Mouse (Mus musculus) embryo, embryonic 11 days (tissue): ENCODE data around the gene Mgat2.

Source experiments
- DNase-seq: peaks from one replicate; pipeline ENCODE4 v3.0.0-alpha.2; 2015

The Mgat2 gene

DNA sequence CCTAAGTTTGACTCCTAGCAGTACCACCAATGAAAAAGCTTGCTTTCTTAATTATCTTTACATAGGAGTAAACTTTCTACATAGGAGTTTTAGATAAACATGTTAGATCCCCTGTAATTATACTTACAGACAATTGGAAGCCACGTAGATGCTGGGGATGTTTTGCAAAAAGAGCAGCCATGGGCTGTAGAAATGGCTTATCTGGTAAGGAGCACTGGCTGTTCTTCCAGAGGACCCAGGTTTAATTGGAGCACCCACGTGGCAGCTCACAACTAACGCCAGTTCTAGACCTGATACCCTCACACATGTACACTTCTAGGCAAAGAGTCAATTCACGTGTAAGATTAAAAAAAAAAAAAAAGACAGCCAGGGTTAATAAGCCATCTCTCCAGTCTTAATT is 2.2 kb upstream of the Mgat2 start:
- no peak for DNase-seq

DNA sequence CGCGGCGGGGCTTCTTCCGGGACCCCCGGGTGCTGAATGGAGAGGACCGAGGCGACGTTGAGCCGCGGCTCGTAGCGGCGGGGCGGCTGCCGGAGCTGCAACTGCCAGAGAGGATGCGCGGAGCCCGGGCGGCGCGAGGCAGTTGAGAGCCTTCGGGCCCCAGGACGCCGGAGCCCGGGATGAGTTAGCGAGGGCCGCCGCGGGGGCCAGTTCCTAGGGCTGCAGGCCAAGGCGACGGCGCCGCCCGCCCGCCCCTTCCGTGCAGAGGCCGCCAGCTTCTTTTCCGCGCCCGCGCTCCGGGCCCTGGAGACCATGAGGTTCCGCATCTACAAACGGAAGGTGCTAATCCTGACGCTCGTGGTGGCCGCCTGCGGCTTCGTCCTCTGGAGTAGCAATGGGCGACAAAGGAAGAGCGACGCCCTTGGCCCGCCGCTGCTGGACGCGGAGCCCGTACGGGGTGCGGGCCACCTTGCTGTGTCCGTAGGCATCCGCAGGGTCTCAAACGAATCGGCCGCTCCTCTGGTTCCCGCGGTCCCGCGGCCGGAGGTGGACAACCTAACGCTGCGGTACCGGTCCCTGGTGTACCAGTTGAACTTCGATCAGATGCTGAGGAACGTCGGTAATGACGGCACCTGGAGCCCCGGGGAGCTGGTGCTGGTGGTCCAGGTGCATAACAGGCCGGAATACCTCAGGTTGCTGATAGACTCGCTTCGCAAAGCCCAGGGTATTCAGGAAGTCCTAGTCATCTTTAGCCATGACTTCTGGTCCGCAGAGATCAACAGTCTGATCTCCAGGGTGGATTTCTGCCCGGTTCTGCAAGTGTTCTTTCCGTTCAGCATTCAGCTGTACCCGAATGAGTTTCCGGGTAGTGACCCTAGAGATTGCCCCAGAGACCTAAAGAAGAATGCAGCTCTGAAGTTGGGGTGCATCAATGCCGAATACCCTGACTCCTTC is 662 bp downstream of the Mgat2 start:
- DNase-seq: peak; percentile 68

DNA sequence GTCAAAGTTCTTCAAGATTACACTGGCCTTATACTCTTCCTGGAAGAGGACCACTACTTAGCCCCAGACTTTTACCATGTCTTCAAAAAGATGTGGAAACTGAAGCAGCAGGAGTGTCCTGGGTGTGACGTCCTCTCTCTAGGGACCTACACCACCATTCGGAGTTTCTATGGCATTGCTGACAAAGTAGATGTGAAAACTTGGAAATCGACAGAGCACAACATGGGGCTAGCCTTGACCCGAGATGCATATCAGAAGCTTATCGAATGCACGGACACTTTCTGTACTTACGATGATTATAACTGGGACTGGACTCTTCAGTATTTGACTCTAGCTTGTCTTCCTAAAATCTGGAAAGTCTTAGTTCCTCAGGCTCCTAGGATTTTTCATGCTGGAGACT is 1.4 kb downstream of the Mgat2 start:
- DNase-seq: no peak

DNA sequence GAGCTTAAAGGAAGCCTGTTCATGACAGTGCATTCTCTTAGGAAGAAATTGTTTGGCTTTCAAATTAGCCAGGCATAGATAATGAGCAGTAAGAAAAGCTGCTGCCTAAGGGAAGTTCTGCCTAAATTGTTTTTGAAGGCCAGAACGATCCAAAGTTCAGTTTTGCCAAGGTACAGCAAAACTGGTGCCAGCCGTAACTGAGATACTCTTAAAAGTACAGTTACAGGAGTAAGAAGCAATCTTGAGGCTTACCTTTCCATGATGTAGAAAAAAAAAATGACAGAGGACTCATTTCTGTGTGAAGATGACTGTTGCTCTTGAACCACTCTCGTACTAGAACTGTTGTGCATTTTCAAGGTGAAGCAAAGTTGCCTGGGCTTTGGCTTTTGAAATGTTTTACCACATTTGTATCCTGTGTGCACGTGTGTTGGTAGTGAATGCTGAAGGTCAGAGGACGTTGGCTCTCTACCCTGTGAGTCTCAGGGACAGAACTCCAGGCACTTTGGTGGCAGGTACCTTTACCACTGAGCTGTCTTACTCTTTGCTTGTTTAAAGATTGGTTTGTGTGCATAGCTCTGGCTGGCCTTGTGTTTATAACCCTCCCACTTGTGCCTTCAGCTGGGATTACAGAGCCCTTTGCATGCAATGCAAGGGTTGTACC is 3.0 kb downstream of the Mgat2 start:
- DNase-seq: no peak

DNA sequence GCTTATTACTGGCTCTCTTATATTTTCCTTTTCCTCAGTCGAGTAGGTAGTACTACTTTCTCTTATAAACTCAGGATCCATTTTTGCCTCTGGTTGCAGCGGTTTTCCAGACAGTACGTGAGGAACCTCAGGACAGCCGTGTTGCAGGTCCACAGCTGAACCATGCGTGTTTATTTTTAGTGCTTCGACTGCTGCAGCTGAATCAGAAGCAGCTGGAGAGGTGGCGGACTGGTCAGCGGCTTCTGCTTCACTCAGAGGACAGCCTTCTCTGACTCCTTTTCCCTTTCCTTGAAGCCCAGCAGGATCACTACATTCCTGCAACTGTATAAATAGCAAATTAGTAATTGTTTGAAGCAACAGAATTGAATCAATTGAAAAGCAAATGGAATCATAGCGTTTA is 6.1 kb downstream of the Mgat2 start:
- no peak for DNase-seq

DNA sequence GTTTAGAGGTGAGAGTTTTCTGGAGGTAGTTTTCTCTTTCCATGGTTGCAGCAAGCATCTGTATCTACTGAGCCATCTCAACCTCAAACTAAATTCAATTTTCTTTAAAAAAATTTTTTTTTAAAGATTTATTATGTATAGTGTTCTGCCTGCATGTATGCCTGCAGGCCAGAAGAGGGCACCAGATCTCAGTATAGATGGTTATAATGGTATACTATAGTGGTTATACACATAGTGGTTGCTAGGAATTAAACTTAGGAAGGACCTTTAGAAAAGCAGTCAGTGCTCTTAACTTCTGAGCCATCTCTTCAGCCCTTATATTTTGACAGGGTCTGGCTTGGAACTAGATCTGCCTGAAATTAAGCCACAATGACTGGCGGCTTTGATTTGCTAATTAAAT is 6.6 kb downstream of the Mgat2 start:
- no peak for DNase-seq

DNA sequence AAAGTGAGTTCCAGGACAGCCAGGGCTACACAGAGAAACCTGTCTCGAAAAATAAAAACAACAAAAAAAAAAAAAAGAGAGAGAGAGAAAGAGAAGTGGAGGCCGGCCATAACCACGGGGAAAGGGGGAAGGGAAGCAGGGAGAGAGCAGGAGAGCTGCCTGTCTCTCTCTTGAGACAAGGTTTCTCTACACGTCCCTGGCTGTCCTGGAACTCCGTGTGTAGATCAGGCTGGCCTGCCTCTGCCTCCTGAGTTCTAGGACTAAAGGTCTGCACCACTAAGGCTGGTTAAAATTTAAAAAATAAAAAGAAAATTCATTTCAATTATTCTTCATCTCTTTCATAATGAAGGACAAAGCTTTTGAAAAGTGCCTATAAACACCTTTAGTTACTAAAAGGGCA is 7.4 kb downstream of the Mgat2 start:
- DNase-seq: no peak

DNA sequence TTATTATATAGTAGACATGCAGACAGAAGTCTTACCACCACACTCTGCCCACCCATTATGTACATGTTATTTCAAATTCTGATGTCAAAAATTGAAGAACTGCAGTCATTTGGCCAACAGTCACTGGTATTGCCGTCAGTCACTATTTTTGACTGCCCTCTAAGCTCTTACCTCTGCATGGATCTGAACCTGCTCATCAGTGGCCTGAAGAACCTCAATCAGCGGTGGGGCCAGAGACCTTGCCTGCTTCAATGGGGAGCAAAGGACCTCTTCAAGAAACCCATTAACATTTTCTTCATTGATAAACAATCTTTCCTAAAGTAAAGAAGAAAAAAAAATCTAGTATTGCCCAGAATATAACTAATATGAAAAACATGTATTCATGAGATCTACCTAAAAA is 8.7 kb downstream of the Mgat2 start:
- DNase-seq: no peak

DNA sequence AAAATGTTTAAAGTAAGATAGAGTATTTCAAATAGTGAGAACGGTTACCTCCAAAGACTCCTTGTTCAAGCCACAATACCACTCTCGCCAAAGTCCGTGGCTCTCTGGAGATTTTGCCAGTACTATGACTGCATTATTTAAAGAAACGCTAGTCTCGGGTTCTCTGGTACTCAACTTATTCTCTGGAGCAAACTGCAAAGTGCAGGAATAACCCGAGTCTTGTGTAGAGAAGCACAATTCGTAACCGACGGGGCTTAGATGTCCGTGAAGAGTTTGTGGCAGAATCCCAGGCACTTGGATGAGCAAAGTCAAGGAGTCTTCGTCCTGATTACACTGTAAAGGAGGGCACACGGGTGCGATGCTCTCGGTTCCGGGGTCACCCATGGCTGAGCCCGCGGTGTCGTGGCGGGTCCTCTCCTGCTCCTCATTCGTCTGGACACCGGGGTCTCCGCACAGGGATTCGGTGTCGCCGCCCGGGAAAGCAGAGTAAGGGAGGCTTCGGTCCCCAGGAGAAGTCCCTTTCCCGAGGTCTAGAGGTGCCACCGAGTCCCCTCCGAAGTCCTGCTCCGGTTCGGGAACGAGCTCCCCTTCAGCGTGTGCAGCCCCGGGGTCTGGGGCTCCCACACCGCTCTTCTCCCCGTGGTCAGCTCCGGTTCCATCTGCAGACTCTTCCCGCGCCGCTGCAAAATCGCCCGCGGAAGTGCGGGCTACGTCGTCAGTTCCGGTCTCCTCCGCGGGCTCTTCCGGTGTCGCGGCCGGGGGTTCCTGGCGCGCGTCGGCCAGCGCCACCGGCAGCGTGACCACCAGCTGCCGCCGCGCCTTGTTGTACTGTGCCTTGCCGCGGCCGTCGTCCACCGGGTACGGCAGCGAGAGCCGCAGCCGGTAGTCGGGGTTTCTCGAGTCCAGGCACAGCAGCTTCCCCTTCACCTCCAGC is 12.8 kb downstream of the Mgat2 start, which contains the start of gene Gm49383:
TSS of gene Gm49383 (minus strand) at position 661 of the 934 bp plus-strand sequence.
- peak; percentile 93 for DNase-seq

DNA sequence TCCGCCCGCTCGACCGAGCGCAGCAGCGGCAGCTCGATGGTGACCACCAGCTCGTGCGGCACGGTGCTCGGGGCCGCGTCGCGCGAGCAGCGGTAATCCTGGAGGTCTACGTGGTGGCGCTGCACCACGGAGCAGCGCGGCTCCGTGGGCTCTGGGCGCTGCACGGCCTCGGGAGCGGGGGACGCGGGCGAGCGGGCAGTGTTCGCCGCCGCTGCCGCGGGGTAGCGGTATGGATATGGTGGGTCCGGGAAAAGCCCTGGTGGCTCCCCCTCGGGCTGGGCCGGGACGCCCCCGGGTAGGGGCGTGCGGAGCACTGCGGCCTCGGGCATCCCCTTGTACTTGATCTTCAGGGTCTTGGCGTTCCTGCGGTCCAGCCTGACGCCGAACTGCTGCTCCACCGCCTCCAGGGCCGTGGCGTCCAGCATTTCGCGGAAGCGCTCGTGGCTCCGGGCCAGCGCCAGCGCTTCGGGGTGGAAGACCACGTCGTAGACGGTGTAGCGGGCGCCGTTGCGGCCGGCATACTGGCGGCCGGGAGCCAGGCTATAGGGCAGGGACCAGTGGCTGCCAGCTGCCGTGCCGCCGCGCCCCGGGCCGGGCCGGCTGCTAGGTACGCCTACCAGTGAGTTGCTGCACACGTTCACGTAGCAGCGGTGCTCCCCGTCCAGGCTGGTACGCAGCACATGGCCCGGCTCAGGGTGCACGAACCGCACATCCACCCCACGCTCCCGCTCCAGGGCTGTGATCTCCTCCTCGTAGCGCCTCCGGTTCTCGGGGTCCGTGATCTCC is 13.6 kb downstream of the Mgat2 start:
- DNase-seq: peak; percentile 56

DNA sequence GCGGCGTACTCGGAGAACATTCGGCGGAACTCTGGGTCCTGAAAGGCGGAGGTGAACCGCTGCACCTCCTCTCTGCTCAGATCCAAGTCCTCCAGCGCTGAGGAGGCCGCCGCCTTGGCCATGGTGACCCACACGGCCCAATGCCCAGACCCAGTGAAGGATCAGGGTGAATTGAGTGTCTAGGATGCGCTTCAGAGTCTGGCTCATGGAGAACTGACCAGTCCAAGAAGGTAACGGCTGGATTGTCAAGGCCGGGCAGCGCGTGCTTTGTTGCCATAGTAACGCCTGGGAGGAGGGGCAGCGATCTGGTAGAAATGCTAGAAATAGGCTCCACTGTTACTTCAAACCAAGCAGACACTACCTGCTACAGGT is 14.2 kb downstream of the Mgat2 start, which contains the start of gene Dnaaf2:
TSS of gene Dnaaf2 (minus strand) at position 266 of the 372 bp plus-strand sequence.
- DNase-seq: peak; percentile 88

DNA sequence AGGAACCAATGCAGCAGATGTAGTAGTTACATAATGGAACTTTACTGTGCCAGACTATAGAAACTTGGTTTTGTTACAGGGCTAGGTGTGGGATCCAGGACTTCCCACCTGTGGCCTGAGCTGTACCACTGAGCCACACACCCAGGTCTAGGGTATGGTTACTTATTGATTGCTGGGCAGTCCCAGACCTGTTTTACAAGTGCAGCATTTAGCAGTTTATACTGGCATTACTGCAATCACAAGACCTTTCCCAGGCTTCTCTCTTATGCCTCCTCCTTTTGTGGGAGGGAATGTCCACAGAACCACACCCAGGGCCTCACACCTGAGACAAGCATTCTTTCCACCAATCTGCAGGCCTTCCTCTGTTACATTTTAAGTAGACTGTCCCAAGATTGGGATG is 15.0 kb downstream of the Mgat2 start:
- no peak for DNase-seq

DNA sequence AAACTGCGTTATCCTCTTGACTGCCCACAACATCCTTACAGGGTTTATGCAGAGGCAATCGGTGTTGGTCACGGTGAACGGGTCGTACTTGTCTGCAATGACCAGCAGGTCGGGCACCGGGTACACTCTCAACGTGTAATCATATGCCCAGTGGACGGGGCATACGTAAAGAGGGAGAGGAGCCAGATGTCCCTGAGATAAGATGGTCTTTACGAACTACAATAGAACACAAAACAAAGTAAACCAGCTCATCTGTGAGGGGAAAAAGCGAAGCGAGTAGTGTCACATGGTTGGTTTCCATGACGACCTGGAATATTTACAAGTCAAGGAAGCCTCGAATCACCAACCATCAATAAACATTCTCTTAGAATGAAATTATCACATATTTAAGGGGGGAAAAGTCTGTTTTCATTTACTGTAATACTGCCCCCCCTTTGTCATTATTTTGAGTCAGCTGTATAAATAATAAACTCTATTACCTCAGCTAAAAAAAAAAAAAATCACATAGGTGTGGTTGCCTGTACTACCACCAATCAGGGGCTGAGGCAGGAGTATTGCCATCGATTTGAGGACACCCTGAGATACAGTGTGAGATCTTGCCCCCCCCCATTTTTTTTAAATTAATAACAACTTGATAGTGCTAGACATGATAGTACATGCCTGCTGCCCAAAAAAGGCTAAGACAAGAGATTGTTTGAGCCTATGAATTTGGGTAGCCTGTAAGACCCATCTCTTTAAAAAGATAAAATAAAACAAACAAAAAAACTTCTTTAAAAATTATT is 20.3 kb downstream of the Mgat2 start, which contains the start of gene Gm49384:
TSS of gene Gm49384 (minus strand) at position 216 of the 782 bp plus-strand sequence.
- DNase-seq: peak; percentile 44

DNA sequence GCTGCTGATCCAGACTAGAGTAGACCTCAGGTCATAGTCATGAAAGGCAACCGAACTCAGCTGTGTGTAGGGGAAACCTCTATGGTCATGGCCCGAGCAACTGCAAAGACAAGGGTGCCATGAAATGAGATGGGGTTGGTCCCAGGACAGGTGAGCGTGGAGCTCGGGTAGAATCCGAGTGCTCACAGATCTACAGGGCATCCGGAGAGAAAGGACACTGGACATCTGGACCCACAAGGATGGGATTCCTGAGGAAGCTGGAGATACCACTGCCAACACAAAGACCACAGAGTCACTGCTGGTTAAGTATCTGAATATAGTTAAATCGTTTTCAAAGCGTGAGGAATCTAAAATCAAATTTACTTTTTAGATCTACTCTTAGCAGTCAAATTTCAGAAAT is 23.4 kb downstream of the Mgat2 start:
- no peak for DNase-seq

DNA sequence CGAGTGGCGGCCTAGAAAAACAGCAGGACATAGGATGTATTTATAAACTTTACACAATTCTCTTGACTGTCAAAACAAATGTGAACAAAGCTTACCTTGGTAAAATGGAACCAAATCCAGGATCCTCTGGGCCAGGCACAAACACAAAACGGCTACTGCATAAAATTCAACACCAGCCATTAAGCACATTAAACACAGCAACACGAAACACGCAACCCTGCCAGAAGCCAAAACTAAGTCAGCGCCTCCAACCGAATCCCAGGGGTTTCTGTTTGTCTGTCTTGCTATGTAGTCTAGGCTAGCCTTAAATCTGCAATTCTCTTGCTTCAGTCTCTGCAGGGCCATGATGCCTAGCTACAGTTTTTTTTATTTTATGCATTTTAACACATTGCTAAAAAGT is 24.0 kb downstream of the Mgat2 start:
- DNase-seq: no peak

DNA sequence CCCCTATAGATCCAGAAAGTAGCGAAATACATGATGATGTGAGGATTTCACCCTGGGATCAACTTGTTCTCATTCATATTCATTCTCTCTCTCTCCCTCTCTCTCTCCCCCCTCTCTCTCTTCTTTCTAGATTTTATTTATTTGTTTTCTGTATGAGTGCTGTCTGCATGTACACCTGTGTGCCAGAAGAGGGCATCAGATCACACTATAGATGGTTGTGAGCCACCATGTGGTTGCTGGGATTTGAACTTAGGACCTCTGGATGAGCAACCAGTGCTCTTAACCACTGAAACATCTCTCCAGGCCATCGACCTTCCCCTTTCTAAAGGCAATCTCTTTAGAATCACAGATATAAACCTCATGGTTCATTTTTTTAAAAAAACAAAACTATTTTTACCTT is 24.6 kb downstream of the Mgat2 start:
- no peak for DNase-seq

DNA sequence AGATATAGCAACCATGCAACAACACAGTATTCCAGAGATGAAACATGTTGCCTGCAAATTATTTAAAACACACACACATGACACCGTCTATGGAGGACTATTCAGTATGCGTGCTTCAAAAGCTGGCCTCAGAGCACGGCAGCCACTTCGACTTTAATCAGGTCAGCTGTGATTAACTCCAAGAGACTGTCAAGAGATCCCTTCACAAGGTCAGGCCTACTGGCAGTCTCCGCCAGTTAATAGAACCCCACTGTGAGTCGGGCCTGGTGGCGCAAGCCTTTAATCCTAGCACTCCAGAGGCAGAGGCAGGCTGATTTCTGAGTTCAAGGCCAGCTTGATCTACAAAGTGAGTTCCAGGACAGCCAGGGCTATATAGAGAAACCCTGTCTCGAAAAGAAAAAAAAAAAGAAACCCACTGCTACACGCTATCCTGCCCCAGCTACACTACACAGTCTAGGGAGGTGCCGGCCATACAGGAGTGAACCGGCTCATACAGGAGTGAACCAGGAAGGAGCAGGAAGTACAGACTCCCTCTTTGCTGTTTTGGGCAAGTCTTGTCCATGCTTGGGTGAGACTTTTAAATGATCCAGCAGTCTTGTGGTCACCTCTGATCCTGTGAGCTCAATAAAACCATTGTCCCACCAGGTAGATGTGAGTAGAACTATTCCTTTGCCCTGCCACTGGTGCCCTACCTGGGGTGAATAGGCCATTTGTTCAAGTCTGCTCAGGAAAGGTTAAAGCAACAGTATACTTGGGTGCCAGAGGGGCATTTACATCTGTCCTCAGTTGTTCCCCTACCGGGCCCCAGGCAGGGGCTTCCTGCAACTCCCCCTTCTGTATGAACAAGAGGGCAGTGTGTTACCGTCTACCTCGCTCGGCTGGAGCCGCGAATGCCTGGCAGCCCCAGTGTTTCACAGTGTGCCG is 26.4 kb downstream of the Mgat2 start:
- no peak for DNase-seq

DNA sequence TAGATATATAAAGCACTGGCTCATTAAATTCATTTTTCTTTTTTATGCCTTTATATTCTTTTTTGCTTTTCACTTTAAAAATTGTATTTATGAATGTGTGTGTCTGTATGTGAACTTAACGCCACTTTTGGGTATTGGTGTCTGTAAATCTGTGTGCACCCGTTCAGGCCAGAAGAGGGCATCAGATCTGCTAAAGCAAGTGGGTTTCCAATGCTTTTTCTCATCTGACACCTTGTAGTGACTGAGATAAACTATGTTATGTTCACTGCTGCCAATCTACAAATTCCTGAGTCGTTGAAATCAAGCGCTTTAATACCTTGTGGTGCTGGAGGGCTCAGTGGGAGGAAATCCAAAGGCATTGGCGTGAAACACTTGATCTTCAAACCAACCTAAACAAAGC is 27.1 kb downstream of the Mgat2 start:
- peak; percentile 28 for DNase-seq

DNA sequence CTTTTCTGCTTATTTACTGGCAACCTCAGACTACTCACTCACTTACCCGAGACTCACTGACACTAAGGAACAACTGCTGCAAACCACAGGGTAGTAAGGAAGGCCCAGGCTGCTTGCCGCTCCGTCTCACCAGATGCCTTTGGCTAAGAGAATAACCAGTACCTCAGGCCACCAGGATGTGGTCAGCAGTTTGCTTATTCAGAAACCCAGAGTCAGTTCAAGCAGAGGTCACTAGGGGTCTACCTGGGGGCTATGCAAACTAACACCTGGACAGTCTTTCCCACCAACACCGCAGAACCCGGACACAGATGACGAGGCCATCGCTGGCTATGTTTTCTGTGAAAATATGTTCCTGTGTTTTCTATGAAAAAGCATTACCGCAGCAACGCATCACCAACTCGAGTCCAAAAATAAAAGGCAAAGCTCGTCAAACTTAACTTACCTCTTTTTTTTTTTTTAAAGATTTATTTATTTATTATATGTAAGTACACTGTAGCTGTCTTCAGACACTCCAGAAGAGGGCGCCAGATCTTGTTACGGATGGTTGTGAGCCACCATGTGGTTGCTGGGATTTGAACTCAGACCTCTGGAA is 29.3 kb downstream of the Mgat2 start:
- no peak for DNase-seq

DNA sequence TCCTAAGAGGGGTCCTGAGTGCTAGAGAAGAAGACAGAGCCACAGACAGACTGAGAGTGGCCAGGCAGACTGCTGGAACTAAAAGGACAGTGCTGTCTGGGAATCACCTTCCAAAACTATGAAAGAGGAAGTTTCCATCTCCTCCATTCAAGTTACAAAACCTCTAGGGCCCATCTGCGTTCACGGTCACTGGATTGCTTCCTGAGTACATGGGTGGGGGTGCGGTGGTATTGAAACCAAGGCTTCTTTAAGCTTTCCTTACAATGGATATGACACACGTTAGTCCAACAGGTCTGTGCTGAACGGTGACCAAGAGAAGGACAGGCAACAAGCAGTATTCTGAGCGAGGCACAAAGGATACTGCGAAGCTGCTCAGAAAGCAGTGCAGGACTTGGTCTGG is 30.4 kb downstream of the Mgat2 start:
- DNase-seq: no peak
